Mouse (Mus musculus): Measurements from ENCODE around the gene Rps21.

GRCm38 (mm10) chr2:180236930-180237329 lies 20.2 kb upstream of the Rps21 start:
- TF ChIP-seq CTCF (IDR thresholded peaks at IDR 0.05; ENCODE audit: low read depth, low read length) (no peak), POLR2AphosphoS5 (IDR thresholded peaks at IDR 0.05; ENCODE audit: insufficient replicate concordance, low read depth, low read length) (no peak), TAL1 (conservative IDR thresholded peaks at IDR 0.05; ENCODE audit: low read depth, low read length) (peak; percentile 85), GATA1 (IDR thresholded peaks at IDR 0.05; ENCODE audit: borderline replicate concordance, low read length) (no peak)
